8 mouse cellular contexts compared by ENCODE assay signal in genomic region chr19:17355950-17356867, GRCm38 (mm10). TPM values are rescaled to one million over a fixed set of nuclear protein-coding genes. Genes with fewer than 3 reads are reported as not detected.
DNase-seq lines count a peak whose midpoint lies in the region; ATAC-seq and TF ChIP-seq lines count a peak whose summit lies in the region.

No protein-coding gene starts in this region.

- H3K9me3 ChIP-seq in MEL (replicated peaks; ENCODE audit: insufficient read depth, low read length) = no peaks in the 10 kb centered on the region
- no peaks in the 10 kb centered on the region for H3K9me3 ChIP-seq in forebrain, embryonic 13.5 days (replicated peaks)
- H3K9me3 ChIP-seq in hindbrain, embryonic 10.5 days = no peaks in the 10 kb centered on the region
- no peaks in the 10 kb centered on the region for H3K9me3 ChIP-seq in limb, embryonic 12.5 days
- H3K9me3 ChIP-seq in midbrain, embryonic 11.5 days (ENCODE audit: control insufficient read depth, low read length) = no peaks in the 10 kb centered on the region

- no peak overlapping the region for H3K9ac ChIP-seq in MEL (ENCODE audit: control insufficient read depth, low read depth, low read length, poor library complexity, severe bottlenecking)
- peak overlapping the region; percentile 53; the same call in 1 of the 2 replicates for H3K9ac ChIP-seq in forebrain, embryonic 13.5 days
- peak overlapping the region; percentile 58 for H3K9ac ChIP-seq in limb, embryonic 12.5 days (replicated peaks)
- H3K9ac ChIP-seq in midbrain, embryonic 11.5 days (ENCODE audit: low read length) = 0 out of 2 replicates have a peak overlapping the region, but pooled peaks have one; percentile 18

- H3K4me3 ChIP-seq in MEL (ENCODE audit: control insufficient read depth in 1 of 2, insufficient read depth in 1 of 2, low read depth in 2 of 2, low read length in 2 of 2) = peak overlapping the region in 1 of 2 experiments; percentile 11; a peak in 2 of 4 replicates
- peak overlapping the region; percentile 43 for H3K4me3 ChIP-seq in forebrain, embryonic 13.5 days
- H3K4me3 ChIP-seq in hindbrain, embryonic 10.5 days = peak overlapping the region; percentile 57
- H3K4me3 ChIP-seq in limb, embryonic 12.5 days (replicated peaks) = peak overlapping the region; percentile 58
- peak overlapping the region; percentile 31 for H3K4me3 ChIP-seq in midbrain, embryonic 11.5 days (ENCODE audit: low read depth, low read length)

- WGBS in forebrain, embryonic 13.5 days = 1% methylated on average over 44 of the region's 50 CpGs
- WGBS in hindbrain, embryonic 10.5 days = 1% methylated on average over 50 of the region's 50 CpGs
- WGBS in limb, embryonic 12.5 days = under 1% methylated on average over 50 of the region's 50 CpGs
- WGBS in midbrain, embryonic 11.5 days = under 1% methylated on average over 50 of the region's 50 CpGs

- no peak overlapping the region for H3K27ac ChIP-seq in MEL (ENCODE audit: control insufficient read depth, low read depth, low read length)
- no peak overlapping the region for H3K27ac ChIP-seq in forebrain, embryonic 13.5 days
- peak overlapping the region; percentile 54 for H3K27ac ChIP-seq in hindbrain, embryonic 10.5 days
- H3K27ac ChIP-seq in limb, embryonic 12.5 days = no peak overlapping the region
- H3K27ac ChIP-seq in midbrain, embryonic 11.5 days (ENCODE audit: low read depth, low read length) = no peak overlapping the region

- peak overlapping the region; percentile 86 for H3K4me2 ChIP-seq in forebrain, embryonic 13.5 days
- peak overlapping the region; percentile 91 for H3K4me2 ChIP-seq in limb, embryonic 12.5 days
- peak overlapping the region; percentile 64 for H3K4me2 ChIP-seq in midbrain, embryonic 11.5 days

- no peaks in the 10 kb centered on the region for H3K79me2 ChIP-seq in MEL (ENCODE audit: control insufficient read depth, insufficient read depth, low read length, poor library complexity)

- TF ChIP-seq CTCF in MEL (IDR thresholded peaks at IDR 0.05 in 2 of 3, conservative IDR thresholded peaks at IDR 0.05 in 1 of 3; ENCODE audit: control insufficient read depth in 1 of 3, insufficient read depth in 1 of 3, low read depth in 2 of 3, low read length in 3 of 3, poor library complexity in 1 of 3, severe bottlenecking in 1 of 3) = no peak

- TF ChIP-seq EP300 in MEL (IDR thresholded peaks at IDR 0.05; ENCODE audit: low read depth in 1 of 2, low read length in 2 of 2) = no peak

- TF ChIP-seq RAD21 in MEL (IDR thresholded peaks at IDR 0.05; ENCODE audit: low read depth, low read length) = no peak

- H3K36me3 ChIP-seq in MEL (ENCODE audit: control insufficient read depth in 1 of 2, insufficient read depth in 2 of 2, low read length in 2 of 2) = peaks cover 0 to 12% of the 10 kb centered on the region in 2 experiments; a peak in 2 of 4 replicates
- H3K36me3 ChIP-seq in forebrain, embryonic 13.5 days (ENCODE audit: poor library complexity, severe bottlenecking) = no peaks in the 10 kb centered on the region
- no peaks in the 10 kb centered on the region for H3K36me3 ChIP-seq in hindbrain, embryonic 10.5 days
- no peaks in the 10 kb centered on the region for H3K36me3 ChIP-seq in limb, embryonic 12.5 days
- H3K36me3 ChIP-seq in midbrain, embryonic 11.5 days (ENCODE audit: control insufficient read depth, insufficient read depth, low read length) = no peaks in the 10 kb centered on the region

- peaks cover 5 to 15% of the 10 kb centered on the region in 2 experiments for H3K4me1 ChIP-seq in MEL (ENCODE audit: control insufficient read depth in 1 of 2, insufficient read depth in 2 of 2, low read length in 2 of 2)
- H3K4me1 ChIP-seq in forebrain, embryonic 13.5 days = peaks cover 8% of the 10 kb centered on the region
- H3K4me1 ChIP-seq in hindbrain, embryonic 10.5 days (replicated peaks) = peaks cover 16% of the 10 kb centered on the region
- H3K4me1 ChIP-seq in limb, embryonic 12.5 days (replicated peaks) = peaks cover 26% of the 10 kb centered on the region
- no peaks in the 10 kb centered on the region; the same call in 1 of the 2 replicates for H3K4me1 ChIP-seq in midbrain, embryonic 11.5 days (ENCODE audit: control insufficient read depth, insufficient read depth, low read length)

- peaks cover 0 to 1% of the 10 kb centered on the region in 2 experiments; a peak in 1 of 4 replicates for H3K27me3 ChIP-seq in MEL (ENCODE audit: control insufficient read depth in 1 of 2, insufficient read depth in 2 of 2, low read length in 2 of 2)
- peaks cover 31% of the 10 kb centered on the region for H3K27me3 ChIP-seq in forebrain, embryonic 13.5 days
- peaks cover 33% of the 10 kb centered on the region for H3K27me3 ChIP-seq in hindbrain, embryonic 10.5 days (ENCODE audit: insufficient read depth, poor library complexity, severe bottlenecking)
- H3K27me3 ChIP-seq in limb, embryonic 12.5 days = peaks cover 17% of the 10 kb centered on the region
- H3K27me3 ChIP-seq in midbrain, embryonic 11.5 days (ENCODE audit: control insufficient read depth, insufficient read depth, low read length) = peaks cover 12% of the 10 kb centered on the region

- no peak for TF ChIP-seq POLR2A in MEL (IDR thresholded peaks at IDR 0.05; ENCODE audit: control insufficient read depth in 1 of 2, insufficient read depth in 1 of 2, low read depth in 1 of 2, low read length in 2 of 2, poor library complexity in 1 of 2)

- DNase-seq in MEL (ENCODE audit: low read depth, low spot score) = peak; percentile 32
- DNase-seq in cerebellum, adult 11 months = peak; percentile 75
- DNase-seq in hindbrain, embryonic 10.5 days (ENCODE audit: low spot score) = peak; percentile 67
- DNase-seq in midbrain, embryonic 11.5 days (ENCODE audit: low spot score, missing footprints) = peak; percentile 93
- peak; percentile 89 to 91 for DNase-seq in spleen, postnatal 36 days (ENCODE audit: low spot score in 2 of 2)
- no peak for DNase-seq in layer of hippocampus, adult 8-10 months (ENCODE audit: low spot score in 2 of 2)

- peak; percentile 87 for ATAC-seq in forebrain, embryonic 13.5 days
- ATAC-seq in limb, embryonic 12.5 days (ENCODE audit: insufficient number of reproducible peaks, insufficient read depth, low FRiP score, low TSS enrichment, low read depth) = peak; percentile 90
- peak; percentile 88 for ATAC-seq in midbrain, embryonic 11.5 days (ENCODE audit: low FRiP score)

TF ChIP-seq in MEL, 35 proteins besides CTCF, POLR2A, EP300 and RAD21:
- no peak for TF ChIP-seq RCOR1 (IDR thresholded peaks at IDR 0.05; ENCODE audit: low read depth, low read length)
- TF ChIP-seq MXI1 (IDR thresholded peaks at IDR 0.05; ENCODE audit: low read depth, low read length) = no peak
- TF ChIP-seq POLR2AphosphoS5 (IDR thresholded peaks at IDR 0.05; ENCODE audit: borderline replicate concordance, low read depth, low read length) = no peak
- TF ChIP-seq NELFE (IDR thresholded peaks at IDR 0.05; ENCODE audit: low read depth, low read length) = no peak
- no peak for TF ChIP-seq HCFC1 (IDR thresholded peaks at IDR 0.05; ENCODE audit: low read depth, low read length)
- TF ChIP-seq NRF1 (IDR thresholded peaks at IDR 0.05; ENCODE audit: insufficient read depth, low read depth, low read length, poor library complexity, severe bottlenecking) = no peak
- TF ChIP-seq ETS1 (IDR thresholded peaks at IDR 0.05; ENCODE audit: low read depth, low read length) = no peak
- TF ChIP-seq USF1 (IDR thresholded peaks at IDR 0.05; ENCODE audit: low read depth, low read length) = no peak
- TF ChIP-seq GATA1 (IDR thresholded peaks at IDR 0.05; ENCODE audit: low read depth, low read length) = no peak
- no peak for TF ChIP-seq SMC3 (IDR thresholded peaks at IDR 0.05; ENCODE audit: low read depth, low read length)
- TF ChIP-seq CHD2 (IDR thresholded peaks at IDR 0.05; ENCODE audit: low read length) = no peak
- no peak for TF ChIP-seq ZKSCAN1 (IDR thresholded peaks at IDR 0.05; ENCODE audit: low read depth, low read length)
- no peak for TF ChIP-seq MAZ (IDR thresholded peaks at IDR 0.05; ENCODE audit: low read depth, low read length)
- no peak for TF ChIP-seq TBP (IDR thresholded peaks at IDR 0.05; ENCODE audit: low read depth, low read length)
- TF ChIP-seq MYB (IDR thresholded peaks at IDR 0.05; ENCODE audit: low read depth, low read length) = no peak
- no peak for TF ChIP-seq ELF1 (IDR thresholded peaks at IDR 0.05; ENCODE audit: low read depth, low read length)
- TF ChIP-seq USF2 (IDR thresholded peaks at IDR 0.05; ENCODE audit: borderline replicate concordance in 1 of 2, insufficient read depth in 1 of 2, low read depth in 1 of 2, low read length in 2 of 2) = no peak

RNA-seq across cellular contexts. Expression of gene Gcnt1, which starts 16.4 kb away (rescaled TPM):
- 0.13 TPM in 1 of 2 replicates, not detected in the other for total RNA-seq in MEL (2012; rRNA removed)
- under 1 TPM in 1 of 2 experiments, not detected in 1; 0.22 TPM for polyA plus RNA-seq in MEL (2012; ENCODE audit: insufficient read depth in 1 of 2, insufficient read length in 2 of 2, low read depth in 1 of 2, low replicate concordance in 2 of 2, missing spikeins in 1 of 2)
- polyA plus RNA-seq in forebrain, embryonic 13.5 days (2015; fragmentation: Nextera tagmentation; extraction: Ambion mirVana) = 0.50 and 0.74 TPM in 2 replicates
- 3.7 and 4.9 TPM in 2 replicates for polyA plus RNA-seq in hindbrain, embryonic 10.5 days (2016; fragmentation: Nextera tagmentation; extraction: Ambion mirVana)
- 5.2 and 5.3 TPM in 2 replicates for polyA plus RNA-seq in limb, embryonic 12.5 days (2016; fragmentation: Nextera tagmentation; extraction: Ambion mirVana)
- 4.2 and 5.3 TPM in 2 replicates for polyA plus RNA-seq in midbrain, embryonic 11.5 days (2014; fragmentation: Nextera tagmentation; extraction: Ambion mirVana)
- 1 to 10 TPM; 3.4 to 7.7 (median 4.9) TPM for total RNA-seq in layer of hippocampus, adult 8-10 months (2022)

RNA-seq across cellular contexts. Expression of gene Rfk, which starts 37.6 kb away (rescaled TPM):
- total RNA-seq in MEL (2012; rRNA removed) = 16.2 and 18.2 TPM in 2 replicates
- 10 to 100 TPM in 1 of 2 experiments, not detected in 1; 39.7 TPM for polyA plus RNA-seq in MEL (2012; ENCODE audit: insufficient read depth in 1 of 2, insufficient read length in 2 of 2, low read depth in 1 of 2, low replicate concordance in 2 of 2, missing spikeins in 1 of 2)
- polyA plus RNA-seq in forebrain, embryonic 13.5 days (2015; fragmentation: Nextera tagmentation; extraction: Ambion mirVana) = 73.5 and 78.1 TPM in 2 replicates
- polyA plus RNA-seq in hindbrain, embryonic 10.5 days (2016; fragmentation: Nextera tagmentation; extraction: Ambion mirVana) = 69.1 and 71.0 TPM in 2 replicates
- 83.7 and 84.5 TPM in 2 replicates for polyA plus RNA-seq in limb, embryonic 12.5 days (2016; fragmentation: Nextera tagmentation; extraction: Ambion mirVana)
- polyA plus RNA-seq in midbrain, embryonic 11.5 days (2014; fragmentation: Nextera tagmentation; extraction: Ambion mirVana) = 70.4 and 81.3 TPM in 2 replicates
- 10 to 100 TPM; 61.7 to 77.9 (median 67.9) TPM for total RNA-seq in layer of hippocampus, adult 8-10 months (2022)

Comparison
In these comparisons a context has a peak if more than half of its experiments do, and no peak if none do; other contexts are left out.
1. DNase-seq: peak in MEL (single experiment), cerebellum, adult 11 months (single experiment), hindbrain, embryonic 10.5 days (single experiment), midbrain, embryonic 11.5 days (single experiment) and spleen, postnatal 36 days (2 of 2); none in layer of hippocampus, adult 8-10 months (0 of 2).
2. Peak in every context shown above with its lines, with median percentiles within 50 percentile points of each other: ATAC-seq and H3K4me2 ChIP-seq.